Mouse (Mus musculus) Muller cell, postnatal 12 days (primary cell): ENCODE data around the gene Vmn1r36.
"Not testable (repeated sequence)": the region's sequence is repeated elsewhere in the genome, so short reads cannot be mapped to it uniquely, and the experiment has no call there.

Experiments
- DNase-seq: peaks from one replicate; pipeline ENCODE4 v3.0.0-alpha.2; 2015; ENCODE audit errors: inconsistent ontology term

Gene Vmn1r36

GRCm38 (mm10) chr6:66719068-66719467, at the start of gene Vmn1r36:
Gene Vmn1r36, minus strand, starts transcription at chr6:66719168.
- not testable (repeated sequence) for DNase-seq

GRCm38 (mm10) chr6:66729082-66729481, 10.1 kb upstream of the Vmn1r36 start, which contains the start of gene Vmn1r37:
Gene Vmn1r37, plus strand, starts transcription at chr6:66729382.
- DNase-seq = not testable (repeated sequence)

DNA sequence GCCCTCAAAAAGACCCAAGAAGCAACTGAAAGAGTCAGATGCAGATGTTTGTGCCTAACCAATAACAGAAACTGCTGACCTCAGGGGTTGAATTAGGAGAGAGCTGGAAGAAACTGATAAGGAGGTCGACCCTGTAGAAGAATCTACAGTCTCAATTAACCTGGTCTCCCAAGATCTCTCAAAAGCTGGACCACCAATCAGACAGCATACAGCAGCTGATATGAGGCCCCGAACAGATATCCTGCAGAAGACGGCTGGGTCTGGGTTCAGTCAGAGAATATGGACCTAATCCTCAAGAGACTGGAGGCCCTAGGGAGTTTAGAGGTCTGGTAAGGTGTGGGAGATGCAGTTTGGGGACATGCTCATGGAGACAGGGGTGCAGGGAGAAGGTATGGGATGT, 5.1 kb downstream of the Vmn1r36 start:
- DNase-seq = no peak

DNA sequence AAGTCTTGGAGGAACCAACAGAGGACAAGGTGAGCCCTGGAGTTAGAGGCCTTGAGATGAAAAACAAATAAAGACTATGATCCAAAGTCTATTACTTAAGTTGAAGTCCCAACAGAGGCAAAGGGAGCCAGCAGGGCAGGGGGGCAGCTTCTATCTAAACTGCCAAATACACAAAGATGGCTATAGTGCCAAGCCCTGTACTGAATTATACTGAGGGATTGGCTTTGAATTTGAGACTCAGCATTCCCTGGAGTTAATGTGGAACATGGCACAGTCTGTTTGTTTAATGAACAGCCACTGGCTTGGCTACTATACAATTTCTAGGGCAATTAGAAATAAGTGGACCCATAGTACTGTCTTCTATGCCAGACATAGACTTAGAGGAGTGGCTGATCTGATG, 10.1 kb downstream of the Vmn1r36 start:
- DNase-seq = no peak

DNA sequence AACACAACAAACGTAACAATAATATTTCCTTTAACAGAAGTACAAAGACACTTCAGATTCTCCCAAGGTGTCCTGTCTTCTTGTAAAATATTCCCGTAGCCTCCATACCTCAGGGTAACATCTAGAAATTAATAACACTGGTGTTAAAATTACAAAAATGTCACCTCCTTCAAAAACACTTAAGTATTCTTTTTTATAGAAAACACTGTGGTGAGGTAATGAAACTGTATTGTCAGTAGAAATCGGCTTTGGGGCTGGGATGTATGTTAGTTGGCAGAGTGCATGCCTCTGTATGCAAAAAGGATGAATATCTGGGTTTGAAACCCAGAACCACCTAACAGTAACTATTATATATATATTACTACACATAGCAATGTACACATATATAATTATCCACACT, 33.2 kb downstream of the Vmn1r36 start, which contains the start of gene Vmn1r35:
Gene Vmn1r35, minus strand, starts transcription at position 101 of the 400 bp plus-strand sequence.
- no peak for DNase-seq
